Mouse (Mus musculus) mature B cell (primary cell): ENCODE measurements at regions not wholly inside any gene's neighbourhood (a gene's known extent, or its start where the extent isn't known, plus 50 kb on each side); places are given as distances from the start of the nearest gene placed in this dataset.

Experiments used
- in situ Hi-C: fragments of 300-500 bp; cut with MboI; formaldehyde crosslinking; loops from 2 replicates; pipeline ENCODE4 v1.14.3; 2019

DNA sequence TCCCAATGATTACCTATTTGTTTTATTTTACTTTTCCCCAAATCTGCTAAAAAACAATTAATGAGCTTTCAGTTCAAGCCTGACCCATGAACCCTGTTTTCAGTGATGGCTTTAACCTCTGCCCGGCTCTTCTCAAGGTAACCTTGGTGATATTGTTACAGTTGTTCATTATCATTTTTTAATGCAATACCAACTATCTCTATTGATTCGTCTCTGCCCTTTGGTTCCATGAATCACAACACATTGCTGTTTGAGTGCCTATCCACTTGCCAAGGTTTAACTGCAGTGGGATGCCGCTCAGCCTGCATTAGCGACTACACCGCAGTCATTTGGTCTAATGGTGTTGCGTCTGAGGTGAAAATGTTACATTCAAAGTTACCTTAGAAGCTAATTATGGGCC, 317.9 kb downstream of the Etnk1 start:
- in situ Hi-C loops, result no loop called here

- in situ Hi-C loops, result no loop called here
These were observed 320.0 kb downstream of the Etnk1 start for GRCm38 (mm10) chr6:143487003-143487402.

- in situ Hi-C loops, result no loop called here
These were observed 323.0 kb downstream of the Etnk1 start for GRCm38 (mm10) chr6:143490019-143490418.

GRCm38 (mm10) chr6:143491380-143491779, 324.4 kb downstream of the Etnk1 start:
- in situ Hi-C loops, result no loop called here

DNA sequence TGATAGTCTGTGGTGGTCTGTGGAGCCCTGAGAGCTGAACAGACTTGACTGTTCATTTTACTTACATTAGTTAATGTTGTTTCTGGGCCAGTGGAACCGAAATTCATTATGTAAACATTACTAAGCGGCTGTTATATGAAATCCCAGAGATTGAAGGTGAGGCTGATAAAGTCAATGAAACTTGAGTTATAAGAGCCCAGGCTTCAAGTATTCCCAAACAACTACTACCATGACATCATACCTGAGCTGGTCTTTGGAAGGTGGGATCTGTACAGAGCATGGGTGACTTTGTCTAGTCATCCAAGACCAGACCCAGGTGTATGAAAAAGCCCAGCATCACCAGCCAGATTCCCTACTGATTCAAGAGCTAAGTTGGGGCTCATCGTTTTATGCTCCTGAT, 326.5 kb downstream of the Etnk1 start:
- in situ Hi-C loops, result no loop called here

DNA sequence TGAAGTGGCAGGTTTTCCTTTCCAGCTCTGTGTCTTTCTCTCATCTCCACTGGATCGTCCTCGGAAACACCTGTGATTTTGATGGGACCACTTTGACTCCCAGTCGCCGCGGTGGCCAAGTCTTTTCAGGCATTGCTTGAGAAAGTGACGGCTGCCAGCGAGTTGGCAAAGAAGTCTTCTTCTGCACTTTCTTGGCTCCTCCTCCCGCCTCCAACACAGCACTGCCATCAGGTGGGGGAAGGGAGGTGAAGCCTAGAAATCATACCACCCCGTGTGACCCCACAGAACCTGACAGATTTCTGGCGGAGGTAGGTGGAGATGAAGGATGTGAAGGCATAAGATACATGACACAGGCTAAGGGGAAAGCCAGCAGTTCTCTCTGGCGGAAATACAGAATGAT, 327.3 kb downstream of the Etnk1 start:
- in situ Hi-C loops, result no loop called here

DNA sequence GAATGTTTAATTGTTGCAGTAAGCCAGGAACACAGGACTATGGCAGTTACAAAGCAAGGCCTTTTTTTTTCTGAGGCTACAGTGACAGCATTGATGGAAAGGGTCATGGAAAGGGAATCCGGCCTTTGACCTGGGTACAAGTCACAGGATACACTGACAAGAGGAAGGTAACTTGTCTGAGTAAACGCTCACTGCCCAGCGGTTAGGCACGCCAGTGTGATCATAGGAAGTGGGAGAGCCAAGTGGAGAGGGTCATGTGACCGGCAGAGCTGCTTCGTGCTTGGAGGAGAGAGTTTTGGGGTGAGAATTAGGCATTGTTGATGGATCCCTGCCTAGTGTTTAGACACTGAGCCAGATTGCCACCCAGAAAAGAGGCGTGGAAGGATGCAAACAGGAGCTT, 327.9 kb downstream of the Etnk1 start:
- in situ Hi-C loops, result no loop called here

GRCm38 (mm10) chr6:143498764-143499163, 331.7 kb downstream of the Etnk1 start:
- in situ Hi-C loops, result no loop called here

GRCm38 (mm10) chr6:143499259-143500043, 332.4 kb downstream of the Etnk1 start:
- in situ Hi-C loops, result no loop called here

DNA sequence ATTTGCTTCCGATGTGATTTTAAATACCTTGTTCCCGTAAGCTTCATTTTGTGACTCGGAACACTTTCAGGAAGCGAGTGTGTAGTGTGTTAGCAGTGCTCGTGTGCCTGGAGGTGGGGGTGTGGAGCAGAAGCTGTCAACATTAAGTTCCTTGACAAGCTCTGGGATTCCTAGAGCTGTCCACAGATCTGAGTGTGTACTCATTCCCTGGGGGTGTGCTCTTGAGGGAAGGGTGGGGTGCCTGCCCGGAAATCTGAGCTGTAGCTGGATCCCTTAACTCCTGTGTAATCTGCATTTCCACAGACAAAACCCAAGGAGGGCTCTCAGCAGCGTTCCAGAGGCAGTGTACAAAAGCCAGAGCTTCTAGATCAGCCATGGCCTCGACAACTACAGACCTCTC, 335.8 kb downstream of the Etnk1 start:
- in situ Hi-C loops, result no loop called here

DNA sequence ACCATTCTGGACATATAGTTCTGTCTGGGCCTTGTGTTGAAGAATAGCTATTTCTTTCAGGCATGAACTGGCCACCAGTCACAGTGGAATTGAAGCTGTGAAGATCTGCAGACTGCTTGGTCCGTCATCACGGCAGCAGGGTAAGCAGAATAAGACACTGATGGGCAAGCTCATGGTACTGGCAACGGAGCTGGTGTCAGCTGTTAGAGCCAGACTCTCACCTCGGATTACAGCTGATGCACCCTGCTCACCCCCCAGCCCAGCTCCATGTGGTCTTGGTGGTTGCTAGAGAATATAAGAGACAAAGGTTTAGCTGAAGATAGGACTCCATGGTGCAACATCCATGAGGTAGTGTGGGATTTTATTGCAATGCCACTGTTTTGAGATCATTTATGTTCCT, 336.9 kb downstream of the Etnk1 start:
- in situ Hi-C loops, result no loop called here

DNA sequence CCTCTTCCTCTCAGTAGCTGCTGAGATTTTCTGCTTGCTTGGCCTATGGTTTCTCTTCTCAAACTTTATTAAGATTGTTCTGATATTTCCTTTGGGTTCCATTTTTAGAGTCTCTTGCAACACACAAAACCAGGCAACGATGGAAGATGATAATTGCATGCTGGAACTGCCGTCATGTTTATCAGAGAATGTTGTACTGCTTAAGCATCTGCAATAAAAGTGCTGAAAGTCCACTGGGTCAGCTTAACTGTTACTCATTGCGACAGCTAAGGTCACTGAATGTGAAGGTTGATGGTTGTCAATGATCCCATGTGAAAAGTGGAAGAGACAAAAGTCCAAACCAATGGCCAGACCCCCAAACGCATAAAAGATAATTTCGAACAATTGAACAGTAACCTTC, 346.4 kb downstream of the Etnk1 start:
- in situ Hi-C loops, result no loop called here

DNA sequence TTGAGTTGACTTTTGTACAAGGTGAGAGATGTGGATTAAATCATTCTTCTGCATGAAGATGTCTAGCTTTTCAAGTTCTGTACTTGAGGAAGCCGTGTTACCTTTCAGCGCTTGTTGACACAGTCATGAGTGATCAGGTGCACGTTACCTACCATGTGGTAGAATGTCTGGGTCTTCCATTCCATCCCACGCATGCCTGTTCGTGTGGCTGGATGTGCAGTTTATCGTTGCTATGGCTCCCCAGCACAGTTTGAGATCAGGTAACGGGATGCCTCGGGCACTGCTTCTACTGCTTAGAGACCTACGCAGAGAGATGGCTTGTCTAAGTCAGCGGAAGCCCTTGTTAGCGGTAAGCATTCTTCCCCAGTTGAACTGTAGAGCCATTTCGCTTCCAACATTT, 348.1 kb downstream of the Etnk1 start:
- in situ Hi-C loops, result no loop called here

DNA sequence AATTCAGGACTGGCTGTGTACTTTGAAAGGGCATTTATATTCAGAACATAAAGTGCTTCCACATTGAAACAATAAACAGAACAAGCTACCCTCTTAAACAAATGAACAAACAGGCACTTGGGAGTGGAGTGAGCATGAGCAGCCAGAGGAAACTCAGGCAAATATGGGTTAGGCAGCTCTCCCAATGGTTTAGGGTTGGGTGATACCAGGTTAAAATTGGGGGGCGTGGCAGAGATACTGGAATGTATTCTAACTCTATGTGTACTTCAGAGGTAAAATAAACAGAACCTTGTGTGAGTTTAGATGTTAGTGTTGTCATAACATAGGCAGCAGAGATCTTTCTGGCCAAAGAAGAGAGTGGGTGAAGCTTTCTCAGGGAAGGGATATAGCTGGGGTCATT, 349.7 kb downstream of the Etnk1 start:
- in situ Hi-C loops, result no loop called here

DNA sequence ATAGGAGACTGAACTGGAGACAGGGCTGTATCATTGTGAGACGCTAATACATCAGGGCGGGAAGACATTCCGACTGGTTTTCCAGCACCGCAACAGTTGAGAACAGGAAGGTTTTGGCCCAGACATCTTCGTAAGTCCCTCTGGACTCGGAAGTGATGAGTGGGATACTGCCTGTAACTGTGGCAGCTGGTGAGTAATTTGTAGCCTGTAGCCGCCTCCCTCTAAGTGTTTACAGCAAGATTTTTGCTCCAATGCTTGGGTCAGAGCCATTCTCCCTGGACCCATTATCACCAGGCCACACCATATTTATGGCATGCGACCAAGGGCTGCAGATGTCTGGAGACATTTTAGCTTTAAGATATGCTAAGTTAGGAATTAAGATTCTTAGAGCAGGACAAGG, 351.5 kb downstream of the Etnk1 start:
- in situ Hi-C loops, result no loop called here

DNA sequence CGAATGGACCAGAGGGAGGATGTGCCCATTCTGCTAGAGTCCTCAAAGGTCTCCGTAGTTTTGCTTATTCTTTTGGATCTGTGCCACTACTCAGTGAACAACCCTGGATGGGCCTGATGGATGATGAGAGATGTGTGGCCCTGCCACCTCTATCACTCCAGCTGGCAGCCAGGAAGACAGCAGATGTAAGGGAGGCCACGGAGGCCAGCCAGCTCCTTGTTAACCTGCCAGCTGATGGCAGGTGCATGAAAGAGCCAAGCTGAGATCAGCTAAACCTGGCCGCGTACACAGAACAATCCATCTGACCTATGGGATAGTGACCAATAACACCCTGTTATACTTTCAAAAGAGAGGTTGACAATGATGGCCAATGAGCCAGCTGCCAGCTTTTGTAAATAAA, 352.6 kb downstream of the Etnk1 start:
- in situ Hi-C loops, result no loop called here

DNA sequence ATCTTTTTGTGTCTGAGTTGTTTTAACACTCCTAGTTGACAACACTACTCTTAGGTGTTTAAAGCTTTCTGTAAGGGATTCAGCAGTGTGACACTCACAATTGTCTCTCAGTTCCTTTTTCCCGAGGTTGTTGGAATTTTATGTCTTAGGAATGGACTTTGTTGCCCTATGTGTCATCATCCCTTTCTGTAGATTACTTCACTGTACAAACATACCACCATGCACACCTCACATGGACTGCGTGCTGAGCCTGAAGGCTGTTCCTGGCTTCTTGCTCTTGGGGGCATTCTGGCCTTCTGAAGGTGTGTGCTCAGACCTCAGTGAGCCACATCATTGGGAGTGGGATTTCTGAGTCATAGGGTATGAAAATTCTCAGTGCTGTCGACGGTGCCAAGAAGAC, 358.1 kb downstream of the Etnk1 start:
- in situ Hi-C loops, result no loop called here

- in situ Hi-C loops, result no loop called here
These were observed 361.9 kb downstream of the Etnk1 start for GRCm38 (mm10) chr6:143528898-143529297.

DNA sequence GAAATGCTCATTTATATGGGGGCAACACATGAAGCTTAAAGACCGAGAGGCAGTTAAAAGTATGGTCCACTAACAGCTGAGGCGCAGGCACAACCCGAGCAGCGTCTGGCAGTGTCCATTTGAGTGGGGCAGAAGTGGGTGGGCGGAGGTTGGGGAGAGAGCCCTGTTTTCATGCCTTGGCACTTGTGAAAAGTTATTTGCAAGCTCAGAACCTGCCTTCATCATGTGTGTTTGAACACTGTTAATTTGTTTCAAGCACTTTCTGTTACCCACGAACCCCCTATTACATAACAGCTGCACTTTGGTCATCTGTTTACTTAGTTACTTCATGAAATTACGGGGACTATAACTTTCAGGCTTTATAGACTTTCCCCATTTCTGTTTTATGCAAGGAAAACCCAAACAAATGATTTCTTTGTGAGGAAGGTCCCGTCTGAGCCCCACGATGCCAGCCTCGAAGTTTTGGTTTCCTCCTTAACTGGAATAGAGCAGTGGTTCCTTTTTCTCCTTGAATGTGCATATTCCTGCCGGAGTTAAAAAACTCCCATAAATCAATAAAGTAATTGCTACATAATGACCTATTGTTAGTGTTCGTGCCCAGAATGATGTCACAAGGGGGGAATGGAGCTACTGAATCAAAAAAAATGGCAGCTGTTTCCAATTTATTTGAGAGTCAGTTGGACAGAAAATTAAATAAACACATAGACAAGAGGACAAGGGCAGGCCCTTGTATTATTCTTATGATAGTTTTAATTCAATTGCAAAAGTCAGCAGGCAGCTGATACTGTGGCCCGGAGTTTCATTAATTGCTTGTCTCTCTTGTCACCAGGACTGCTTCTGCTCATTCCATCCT, 363.6 kb downstream of the Etnk1 start:
- in situ Hi-C loops, result no loop called here

GRCm38 (mm10) chr6:143531477-143531876, 364.5 kb downstream of the Etnk1 start:
- in situ Hi-C loops, result no loop called here

DNA sequence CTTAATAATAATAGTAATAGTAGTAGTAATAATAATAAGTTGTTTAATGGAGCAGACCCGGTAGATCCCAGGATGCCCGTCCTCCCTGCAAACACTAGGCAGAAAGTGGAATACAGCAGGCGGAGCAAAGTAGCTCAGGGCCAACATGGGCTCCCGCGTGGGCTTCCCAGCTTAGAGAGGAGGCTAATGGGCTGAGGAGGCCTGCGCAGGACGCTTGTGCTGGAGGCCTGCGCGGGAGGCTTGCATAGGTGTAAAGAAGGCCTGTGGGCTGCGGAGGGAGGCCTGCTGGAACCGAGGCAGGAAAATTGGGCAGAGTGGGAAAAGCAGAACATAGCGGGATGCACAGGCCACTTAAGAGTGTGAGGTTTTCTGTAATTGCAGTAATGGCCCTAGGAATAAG, 365.4 kb downstream of the Etnk1 start:
- in situ Hi-C loops, result no loop called here

- in situ Hi-C loops, result no loop called here
These were observed 368.2 kb downstream of the Etnk1 start for GRCm38 (mm10) chr6:143535265-143535664.

GRCm38 (mm10) chr6:143535726-143536125, 368.7 kb downstream of the Etnk1 start:
- in situ Hi-C loops, result no loop called here
